Mouse (Mus musculus) ES-CJ7 (cell line): ENCODE measurements around the gene Grpel1.
A peak's percentile ranks its signal among the peaks of the same experiment; 100 is the strongest.

Experiments
- DNase-seq: peaks from one replicate; pipeline ENCODE4 v3.0.0; 2011; ENCODE audit warnings: low read depth, low spot score

Grpel1 gene

DNA sequence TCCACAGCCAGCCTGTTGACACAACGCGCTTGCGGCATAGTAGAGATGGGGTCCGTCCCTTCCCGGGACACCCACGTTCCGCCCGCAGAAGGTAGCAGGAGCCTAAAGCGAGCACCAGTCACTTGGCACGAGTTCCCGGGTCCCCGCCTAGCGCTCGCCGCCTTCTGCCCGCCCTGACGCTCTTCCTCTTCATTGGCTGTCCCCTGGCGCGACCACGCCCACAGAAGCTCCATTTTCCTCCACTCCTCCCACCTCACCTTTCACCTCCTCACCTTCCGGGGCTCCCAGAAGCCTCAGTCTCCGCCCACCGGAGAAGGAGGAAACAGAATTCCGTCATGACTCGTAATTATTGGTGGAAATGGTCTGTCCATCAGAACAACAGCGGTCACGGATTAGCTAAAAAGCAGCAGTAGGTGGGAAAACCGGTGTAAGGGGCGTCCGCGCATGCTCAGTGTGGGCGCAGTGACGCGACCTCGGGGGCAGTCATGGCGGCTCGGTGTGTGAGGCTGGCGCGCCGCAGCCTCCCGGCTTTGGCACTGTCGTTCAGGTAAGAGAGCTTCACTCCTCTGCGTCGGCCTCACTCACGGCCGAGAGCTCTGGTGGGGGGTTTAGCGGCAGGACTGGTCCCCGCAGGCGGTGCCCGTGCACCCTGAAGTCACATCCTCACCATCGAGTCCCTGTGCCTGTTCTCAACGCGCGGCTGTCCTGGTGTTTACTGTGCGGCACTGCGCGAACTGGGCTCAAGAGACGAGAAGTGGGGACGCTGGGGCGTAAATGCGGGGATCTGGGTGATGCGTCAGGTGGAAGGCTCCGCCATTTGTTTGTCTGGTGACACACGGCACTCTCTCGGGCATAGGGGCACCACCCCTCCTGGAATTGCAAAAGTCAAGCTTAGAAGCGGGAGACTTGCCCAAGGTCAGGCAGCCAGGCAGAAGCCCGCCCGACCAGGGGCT is at the start of gene Grpel1:
Gene Grpel1 (plus strand): TSS at position 290 of the 953 bp plus-strand sequence.
- peak; percentile 100 for DNase-seq

- no peak for DNase-seq
Observed at GRCm38 (mm10) chr5:36419861-36420260, 44.9 kb upstream of the Grpel1 start.

- DNase-seq, result no peak
Observed at GRCm38 (mm10) chr5:36422689-36423088, 42.1 kb upstream of the Grpel1 start.

DNA sequence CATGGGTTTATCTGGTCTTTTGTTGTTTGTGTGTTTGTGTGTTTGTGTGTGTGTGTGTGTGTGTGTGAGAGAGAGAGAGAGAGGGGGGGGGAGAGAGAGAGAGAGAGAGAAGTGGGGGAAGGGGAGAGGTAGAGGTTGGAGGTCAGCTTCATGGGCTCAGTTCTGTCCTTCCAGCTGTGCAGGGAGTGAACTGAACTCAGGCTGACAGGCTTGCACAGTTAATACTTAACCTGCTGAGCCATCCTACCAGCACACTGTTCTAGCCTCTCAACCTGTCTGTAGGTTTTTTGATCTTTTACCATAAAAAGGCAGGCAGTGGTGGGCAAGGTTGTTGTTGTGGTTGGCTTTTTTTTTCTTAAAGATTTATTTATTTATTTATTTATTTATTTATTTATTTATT is 40.1 kb upstream of the Grpel1 start:
- DNase-seq, result no peak

- no peak for DNase-seq
Observed at GRCm38 (mm10) chr5:36426404-36426803, 38.4 kb upstream of the Grpel1 start.

- DNase-seq, result no peak
Observed at GRCm38 (mm10) chr5:36427831-36428230, 37.0 kb upstream of the Grpel1 start.

- DNase-seq, result no peak
Observed at GRCm38 (mm10) chr5:36429551-36429950, 35.2 kb upstream of the Grpel1 start.

- DNase-seq, result no peak
Observed at GRCm38 (mm10) chr5:36431711-36432110, 33.1 kb upstream of the Grpel1 start.

DNA sequence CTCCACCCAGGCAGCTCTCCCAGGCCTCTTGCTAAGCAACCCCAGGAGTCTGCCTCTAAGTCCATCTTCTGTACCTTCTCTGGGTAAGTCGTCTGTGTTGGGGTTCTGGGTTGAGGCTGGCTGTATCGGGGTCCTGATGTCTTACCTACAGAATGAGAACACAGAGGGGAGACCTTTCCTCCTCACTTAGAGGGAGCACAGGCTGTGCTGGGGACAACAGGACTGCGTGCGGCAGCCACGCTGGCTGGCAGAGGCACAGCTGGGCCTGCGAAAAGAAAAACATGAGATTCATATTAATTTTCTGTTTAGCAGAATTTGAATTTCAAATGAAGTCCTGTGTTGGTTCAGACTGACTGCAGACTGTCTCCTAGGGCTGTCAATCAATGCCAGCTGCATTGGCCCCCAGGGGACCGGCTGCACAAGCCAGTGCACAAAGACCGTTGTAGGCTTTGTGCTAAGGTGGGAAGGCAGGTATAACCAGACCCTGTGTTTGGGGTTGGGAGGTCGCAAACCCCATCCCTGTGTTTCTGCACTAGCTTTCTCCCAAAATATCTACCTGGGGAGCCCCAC is 30.3 kb upstream of the Grpel1 start:
- no peak for DNase-seq

DNA sequence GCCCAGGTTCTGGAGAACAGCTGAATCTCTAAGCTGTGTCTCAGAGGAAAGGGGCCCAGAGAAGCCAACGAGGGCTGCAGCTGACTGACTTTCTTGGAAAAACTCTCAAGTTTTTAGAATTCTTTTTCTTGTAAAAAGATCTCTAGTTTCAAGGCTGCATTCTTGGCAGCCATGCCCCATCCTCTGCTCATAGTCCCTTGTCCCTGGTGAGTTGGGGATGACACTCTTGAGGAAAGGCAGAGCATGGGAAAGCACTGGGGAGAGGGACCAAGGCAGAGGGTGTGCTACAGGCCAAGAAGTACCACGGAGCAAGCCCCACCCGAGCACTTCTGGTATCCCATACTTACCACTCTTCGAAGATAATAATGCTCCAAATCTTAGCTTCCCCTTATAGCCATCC is 27.9 kb upstream of the Grpel1 start:
- no peak for DNase-seq

DNA sequence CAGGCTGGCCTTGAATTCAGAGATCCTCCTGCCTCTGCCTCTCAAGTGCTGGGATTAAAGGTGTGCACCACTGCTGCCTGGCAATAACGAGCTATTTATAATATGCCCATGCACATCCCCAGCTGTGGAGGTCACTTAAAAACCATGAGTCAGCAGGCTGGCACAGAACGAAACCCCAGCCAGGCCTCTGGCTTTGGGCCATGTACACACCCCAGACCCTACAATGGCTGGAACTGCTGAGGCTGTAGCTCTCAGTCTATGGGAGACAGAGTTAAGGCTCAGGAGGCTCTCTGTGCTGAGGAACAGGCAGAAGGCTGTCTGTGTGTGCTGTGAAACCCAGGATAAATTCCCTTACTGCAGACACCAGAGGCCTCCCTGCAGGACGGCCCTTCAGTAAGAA is 24.1 kb upstream of the Grpel1 start:
- no peak for DNase-seq

DNA sequence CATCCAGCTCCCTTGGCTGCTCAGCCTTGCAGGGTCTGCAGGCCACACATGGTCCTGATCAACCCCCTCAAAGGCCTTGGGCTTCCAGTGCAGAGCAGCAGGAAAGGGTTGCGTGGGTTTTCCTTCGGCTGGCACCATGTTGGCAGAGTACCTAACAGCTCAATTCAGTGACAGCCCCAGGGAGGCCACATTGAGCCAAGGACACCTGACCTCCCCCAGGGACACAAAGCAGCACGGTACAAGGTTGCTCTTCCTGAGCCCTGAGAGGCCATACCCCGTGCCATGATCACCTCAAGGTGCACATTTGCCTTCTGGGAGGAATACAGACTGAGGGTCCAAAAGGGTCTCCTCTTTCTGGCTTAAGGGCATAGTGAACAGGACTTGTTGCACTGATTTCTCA is 20.2 kb upstream of the Grpel1 start:
- no peak for DNase-seq

DNA sequence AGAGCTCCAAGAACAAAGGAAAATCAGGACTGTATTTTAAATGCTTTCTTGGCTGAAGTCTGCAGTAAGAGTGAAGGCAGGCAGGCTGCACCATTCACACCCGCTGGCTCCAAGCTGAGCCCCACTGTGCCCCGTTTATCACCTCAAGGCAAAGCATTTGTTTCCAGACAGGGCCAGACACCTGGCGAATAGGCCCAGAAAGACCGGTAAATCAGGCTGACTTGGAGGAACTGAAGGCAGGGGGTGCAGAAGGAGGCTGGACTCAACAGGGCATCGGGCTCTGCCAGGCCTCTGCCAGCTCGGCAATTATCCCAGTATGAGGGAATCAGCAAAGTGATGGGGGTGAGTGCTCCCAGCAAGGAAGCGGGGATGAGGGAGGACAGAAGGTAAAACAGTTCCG is 19.8 kb upstream of the Grpel1 start:
- DNase-seq, result no peak

DNA sequence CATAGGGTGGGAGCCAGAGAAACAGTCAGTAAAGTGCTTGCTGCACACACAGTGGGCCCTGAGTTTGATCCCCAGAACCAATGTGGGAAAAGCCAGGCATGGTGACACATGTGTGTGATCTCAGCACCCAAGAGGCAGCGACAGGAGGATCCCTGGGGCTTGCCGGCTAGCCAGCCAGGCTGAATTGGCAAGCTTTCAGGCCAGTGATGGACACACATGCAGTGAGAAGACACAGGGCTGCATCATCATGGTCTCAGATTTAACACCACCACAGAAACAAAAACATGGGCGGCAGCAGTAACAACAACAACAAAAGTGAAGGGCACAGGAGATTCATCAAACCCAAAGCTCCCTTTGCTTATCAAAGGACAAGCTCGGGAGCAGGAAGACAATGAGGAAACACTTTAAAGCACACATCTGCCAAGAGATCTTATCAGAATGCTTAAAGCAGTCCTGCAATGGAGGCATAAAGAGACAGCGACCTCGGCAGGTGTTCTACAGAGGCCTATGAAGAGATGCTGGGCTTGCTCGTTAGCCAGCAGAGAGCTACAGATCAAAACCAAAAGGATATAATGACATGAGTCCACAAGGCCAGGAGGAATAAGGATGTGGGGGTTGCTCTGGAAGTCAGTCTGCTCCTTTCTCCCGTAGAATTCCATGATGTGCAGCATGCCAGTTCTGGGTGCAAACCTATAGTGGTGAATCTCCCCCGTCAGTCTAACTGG is 18.5 kb upstream of the Grpel1 start:
- no peak for DNase-seq

GRCm38 (mm10) chr5:36447872-36448271 is 16.9 kb upstream of the Grpel1 start:
- DNase-seq, result no peak

- DNase-seq, result no peak
Observed at GRCm38 (mm10) chr5:36449710-36450358, 15.0 kb upstream of the Grpel1 start.

- no peak for DNase-seq
Observed at GRCm38 (mm10) chr5:36451119-36451518, 13.7 kb upstream of the Grpel1 start.

- no peak for DNase-seq
Observed at GRCm38 (mm10) chr5:36451872-36452389, 12.9 kb upstream of the Grpel1 start.

- DNase-seq, result no peak
Observed at GRCm38 (mm10) chr5:36452821-36453220, 12.0 kb upstream of the Grpel1 start.

- DNase-seq, result no peak
Observed at GRCm38 (mm10) chr5:36457706-36458105, 7.1 kb upstream of the Grpel1 start.

DNA sequence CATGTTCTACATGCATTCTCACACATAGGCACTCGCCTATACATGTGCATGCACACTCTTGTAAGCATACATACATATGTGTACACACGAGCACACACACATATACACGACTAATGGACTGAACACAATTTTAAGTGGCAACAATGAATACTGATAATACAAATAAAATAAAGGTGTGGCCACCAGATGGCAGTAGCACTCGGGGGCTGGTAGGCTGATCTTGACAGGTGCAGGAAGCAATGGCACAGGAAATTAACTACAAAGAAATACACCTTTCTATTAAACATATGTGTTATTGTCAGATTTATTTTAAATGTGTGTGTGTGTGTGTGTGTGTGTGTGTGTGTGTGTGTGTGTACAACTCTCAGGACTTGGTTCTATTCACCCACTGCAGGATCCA is 5.9 kb upstream of the Grpel1 start:
- peak; percentile 44 for DNase-seq

- no peak for DNase-seq
Observed at GRCm38 (mm10) chr5:36460712-36461111, 4.1 kb upstream of the Grpel1 start.
